8 mouse cellular contexts compared by ENCODE assay signal in the genomic region with DNA sequence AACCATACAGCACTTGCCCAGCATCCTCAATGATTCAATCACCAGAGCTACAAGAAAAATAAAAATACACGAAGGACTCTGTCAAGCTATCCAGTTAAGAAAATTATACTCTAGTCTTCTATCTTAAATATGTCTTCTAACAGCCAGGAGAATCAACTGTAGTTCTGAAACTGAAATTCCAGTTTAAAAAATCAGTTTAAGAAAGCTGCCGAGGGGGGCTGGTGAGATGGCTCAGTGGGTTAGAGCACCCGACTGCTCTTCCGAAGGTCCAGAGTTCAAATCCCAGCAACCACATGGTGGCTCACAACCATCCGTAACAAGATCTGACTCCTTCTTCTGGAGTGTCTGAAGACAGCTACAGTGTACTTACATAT. TPM values are rescaled to one million over a fixed set of nuclear protein-coding genes. Genes with fewer than 3 reads are reported as not detected.
A peak's percentile ranks its signal among the peaks of the same experiment; 100 is the strongest.
DNase-seq lines count a peak whose midpoint lies in the region; ATAC-seq and TF ChIP-seq lines count a peak whose summit lies in the region.
"Not testable (repeated sequence)": the region's sequence is repeated elsewhere in the genome, so short reads cannot be mapped to it uniquely, and the experiment has no call there.

No protein-coding gene starts in this region.

- H3K27me3 ChIP-seq in forebrain, embryonic 13.5 days; heart, embryonic 14.5 days (ENCODE audit: control insufficient read depth, insufficient read depth, low read length); hindbrain, postnatal 0 days (ENCODE audit: insufficient read depth, low read length); limb, embryonic 10.5 days (ENCODE audit: low read depth, poor library complexity, severe bottlenecking); liver, embryonic 16.5 days (ENCODE audit: control insufficient read depth, insufficient read depth, low read depth, low read length); midbrain, embryonic 13.5 days; stomach, embryonic 15.5 days (replicated peaks): not testable (repeated sequence)

- DNase-seq in hindbrain, postnatal 0 days (ENCODE audit: low spot score); limb, embryonic 10.5 days (ENCODE audit: low spot score): not testable (repeated sequence)

- not testable (repeated sequence) for H3K9ac ChIP-seq in forebrain, embryonic 13.5 days; heart, embryonic 14.5 days (ENCODE audit: low read length); hindbrain, postnatal 0 days (replicated peaks; ENCODE audit: low read length); liver, embryonic 16.5 days (ENCODE audit: low read depth, low read length); midbrain, embryonic 13.5 days (replicated peaks); stomach, embryonic 15.5 days

- not testable (repeated sequence) for H3K36me3 ChIP-seq in forebrain, embryonic 13.5 days (ENCODE audit: poor library complexity, severe bottlenecking); heart, embryonic 14.5 days (ENCODE audit: control insufficient read depth, insufficient read depth, low read length); hindbrain, postnatal 0 days (ENCODE audit: insufficient read depth, low read length); limb, embryonic 10.5 days; liver, embryonic 16.5 days (ENCODE audit: control insufficient read depth, insufficient read depth); midbrain, embryonic 13.5 days; stomach, embryonic 15.5 days

- not testable (repeated sequence) for H3K27ac ChIP-seq in bone marrow macrophage, adult 2 months (ENCODE audit: insufficient read depth, low read depth, low read length); forebrain, embryonic 13.5 days; heart, embryonic 14.5 days (replicated peaks in 1 of 2; ENCODE audit: control insufficient read depth in 1 of 2, insufficient read depth in 1 of 2, low read depth in 2 of 2, low read length in 2 of 2); hindbrain, postnatal 0 days; limb, embryonic 10.5 days; liver, embryonic 16.5 days (ENCODE audit: low read length); midbrain, embryonic 13.5 days; stomach, embryonic 15.5 days

- peak overlapping the region; percentile 39 for H3K4me3 ChIP-seq in bone marrow macrophage, adult 2 months (ENCODE audit: insufficient read depth, low read length)
- H3K4me3 ChIP-seq in forebrain, embryonic 13.5 days, result peak overlapping the region; percentile 83; the same call in 1 of the 2 replicates
- H3K4me3 ChIP-seq in heart, embryonic 14.5 days (ENCODE audit: control insufficient read depth in 1 of 2, insufficient read depth in 1 of 2, low read depth in 1 of 2, low read length in 2 of 2), result peak overlapping the region in 1 of 2 experiments; percentile 85; a peak in 2 of 4 replicates
- H3K4me3 ChIP-seq in hindbrain, postnatal 0 days (ENCODE audit: low read length), result peak overlapping the region; percentile 88
- peak overlapping the region; percentile 90 for H3K4me3 ChIP-seq in limb, embryonic 10.5 days
- peak overlapping the region; percentile 93; the same call in 1 of the 2 replicates for H3K4me3 ChIP-seq in liver, embryonic 16.5 days (ENCODE audit: low read depth, low read length)
- H3K4me3 ChIP-seq in midbrain, embryonic 13.5 days (replicated peaks), result peak overlapping the region; percentile 91
- H3K4me3 ChIP-seq in stomach, embryonic 15.5 days (replicated peaks), result peak overlapping the region; percentile 99; the same call in 1 of the 2 replicates

- 70% methylated on average over 4 of the region's 5 CpGs for WGBS in forebrain, embryonic 13.5 days
- 63% methylated on average over 4 of the region's 5 CpGs for whole genome bisulfite sequencing in heart, embryonic 14.5 days
- 70% methylated on average over 4 of the region's 5 CpGs for WGBS in hindbrain, postnatal 0 days
- WGBS in limb, embryonic 10.5 days, result 75% methylated on average over 5 of the region's 5 CpGs
- 65% methylated on average over 4 of the region's 5 CpGs for WGBS in liver, embryonic 16.5 days (ENCODE audit: insufficient replicate concordance)
- WGBS in midbrain, embryonic 13.5 days, result 74% methylated on average over 5 of the region's 5 CpGs
- WGBS in stomach, embryonic 15.5 days, result 69% methylated on average over 5 of the region's 5 CpGs

- H3K9me3 ChIP-seq in forebrain, embryonic 13.5 days (replicated peaks); heart, embryonic 14.5 days (ENCODE audit: control insufficient read depth, low read length); hindbrain, postnatal 0 days (ENCODE audit: low read length); limb, embryonic 10.5 days (replicated peaks); liver, embryonic 16.5 days (replicated peaks; ENCODE audit: control insufficient read depth, low read length); midbrain, embryonic 13.5 days; stomach, embryonic 15.5 days: not testable (repeated sequence)

- peaks cover 19% of the 10 kb centered on the region for H3K4me1 ChIP-seq in bone marrow macrophage, adult 2 months (ENCODE audit: control insufficient read depth, insufficient read depth, low read length)
- H3K4me1 ChIP-seq in forebrain, embryonic 13.5 days; hindbrain, postnatal 0 days (ENCODE audit: insufficient read depth, low read length); limb, embryonic 10.5 days; liver, embryonic 16.5 days (ENCODE audit: control insufficient read depth, low read depth, low read length); stomach, embryonic 15.5 days: not testable (repeated sequence)
- peaks cover 3 to 24% of the 10 kb centered on the region in 2 experiments for H3K4me1 ChIP-seq in heart, embryonic 14.5 days (ENCODE audit: control insufficient read depth in 2 of 2, insufficient read depth in 2 of 2, low read length in 2 of 2)
- peaks cover 12% of the 10 kb centered on the region for H3K4me1 ChIP-seq in midbrain, embryonic 13.5 days (replicated peaks)

- peak overlapping the region; percentile 69 for H3K4me2 ChIP-seq in forebrain, embryonic 13.5 days
- peak overlapping the region; percentile 73 for H3K4me2 ChIP-seq in heart, embryonic 14.5 days (ENCODE audit: low read length)
- H3K4me2 ChIP-seq in hindbrain, postnatal 0 days (ENCODE audit: low read depth, low read length), result peak overlapping the region; percentile 53
- H3K4me2 ChIP-seq in liver, embryonic 16.5 days (ENCODE audit: low read depth, low read length), result peak overlapping the region; percentile 79
- peak overlapping the region; percentile 69 for H3K4me2 ChIP-seq in midbrain, embryonic 13.5 days (replicated peaks)
- H3K4me2 ChIP-seq in stomach, embryonic 15.5 days, result peak overlapping the region; percentile 73

- not testable (repeated sequence) for TF ChIP-seq CTCF in bone marrow macrophage, adult 2 months (IDR thresholded peaks at IDR 0.05; ENCODE audit: low read depth, low read length); hindbrain, postnatal 0 days (IDR thresholded peaks at IDR 0.05; ENCODE audit: low read depth)

- ATAC-seq in forebrain, embryonic 13.5 days; heart, embryonic 14.5 days (ENCODE audit: insufficient number of reproducible peaks, insufficient read depth, low FRiP score, low read depth); hindbrain, postnatal 0 days; liver, embryonic 16.5 days (ENCODE audit: low read depth); midbrain, embryonic 13.5 days; stomach, embryonic 15.5 days (ENCODE audit: insufficient read depth, low FRiP score, low read depth): not testable (repeated sequence)

- not testable (repeated sequence) for TF ChIP-seq POLR2A in bone marrow macrophage, adult 2 months (IDR thresholded peaks at IDR 0.05; ENCODE audit: borderline replicate concordance, low read depth, low read length)

RNA-seq across cellular contexts. Expression of gene Tbc1d23, which starts 0.6 kb away (rescaled TPM):
- 83.3 and 91.7 TPM in 2 replicates for polyA plus RNA-seq in bone marrow macrophage, adult 2 months (2012; ENCODE audit: insufficient read depth, insufficient read length, missing spikeins)
- 26.5 and 27.4 TPM in 2 replicates for polyA plus RNA-seq in forebrain, embryonic 13.5 days (2015; fragmentation: Nextera tagmentation; extraction: Ambion mirVana)
- 24.4 and 31.6 TPM in 2 replicates for polyA plus RNA-seq in heart, embryonic 14.5 days (2014; fragmentation: Nextera tagmentation; extraction: Ambion mirVana)
- 47.6 and 62.6 TPM in 2 replicates for total RNA-seq in hindbrain, postnatal 0 days (2014; rRNA removed)
- 31.5 and 32.3 TPM in 2 replicates for polyA plus RNA-seq in hindbrain, postnatal 0 days (2015; fragmentation: Nextera tagmentation; extraction: Ambion mirVana)
- polyA plus RNA-seq in limb, embryonic 10.5 days (2016; fragmentation: Nextera tagmentation; extraction: Ambion mirVana), result 16.5 and 23.5 TPM in 2 replicates
- polyA plus RNA-seq in liver, embryonic 16.5 days (2015; fragmentation: Nextera tagmentation; extraction: Ambion mirVana), result 5.7 and 5.8 TPM in 2 replicates
- 32.3 and 33.2 TPM in 2 replicates for polyA plus RNA-seq in midbrain, embryonic 13.5 days (2015; fragmentation: Nextera tagmentation; extraction: Ambion mirVana)
- 23.2 and 24.4 TPM in 2 replicates for polyA plus RNA-seq in stomach, embryonic 15.5 days (2015; fragmentation: Nextera tagmentation; extraction: Ambion mirVana)
